Mouse (Mus musculus): ENCODE results near the gene Thrb. TPM values are rescaled to one million over a fixed set of nuclear protein-coding genes. Genes with fewer than 3 reads are reported as not detected.

The Thrb gene
- polyA plus RNA-seq, 1 experiment, result 0.13 TPM

- Histone ChIP-seq H3K9me3 (replicated peaks; ENCODE audit: control insufficient read depth, insufficient read depth, low read length, poor library complexity, severe bottlenecking) (no peaks in the 10 kb centered on the region), H3K9ac (ENCODE audit: low read depth, poor library complexity, severe bottlenecking) (no peak overlapping the region), H3K4me1 (ENCODE audit: control insufficient read depth, insufficient read depth, low read length) (no peaks in the 10 kb centered on the region), H3K27ac (ENCODE audit: insufficient read depth, low read length) (no peak overlapping the region), H3K27me3 (ENCODE audit: control insufficient read depth, insufficient read depth, low read length, poor library complexity, severe bottlenecking) (no peaks in the 10 kb centered on the region), H3K36me3 (ENCODE audit: control insufficient read depth, insufficient read depth, low read length, poor library complexity, severe bottlenecking) (no peaks in the 10 kb centered on the region), H3K4me3 (ENCODE audit: low read depth, low read length) (no peak overlapping the region)
- TF ChIP-seq EP300 (IDR thresholded peaks at IDR 0.05; ENCODE audit: insufficient read depth, low read depth, low read length) (no peak), CTCF (IDR thresholded peaks at IDR 0.05; ENCODE audit: low read depth, low read length) (no peak), POLR2A (IDR thresholded peaks at IDR 0.05; ENCODE audit: insufficient read depth, low read length) (no peak)
These were observed 107.9 kb downstream of the Thrb start for GRCm38 (mm10) chr14:17767987-17768386.

GRCm38 (mm10) chr14:17774404-17774803 is 114.3 kb downstream of the Thrb start:
- Histone ChIP-seq H3K9ac (ENCODE audit: low read depth, poor library complexity, severe bottlenecking) (no peak overlapping the region), H3K27ac (ENCODE audit: insufficient read depth, low read length) (no peak overlapping the region), H3K27me3 (ENCODE audit: control insufficient read depth, insufficient read depth, low read length, poor library complexity, severe bottlenecking) (no peaks in the 10 kb centered on the region), H3K9me3 (replicated peaks; ENCODE audit: control insufficient read depth, insufficient read depth, low read length, poor library complexity, severe bottlenecking) (no peaks in the 10 kb centered on the region), H3K4me1 (ENCODE audit: control insufficient read depth, insufficient read depth, low read length) (no peaks in the 10 kb centered on the region), H3K36me3 (ENCODE audit: control insufficient read depth, insufficient read depth, low read length, poor library complexity, severe bottlenecking) (no peaks in the 10 kb centered on the region), H3K4me3 (ENCODE audit: low read depth, low read length) (no peak overlapping the region)
- TF ChIP-seq CTCF (IDR thresholded peaks at IDR 0.05; ENCODE audit: low read depth, low read length), result no peak
- no peak for TF ChIP-seq EP300 (IDR thresholded peaks at IDR 0.05; ENCODE audit: insufficient read depth, low read depth, low read length)
- no peak for TF ChIP-seq POLR2A (IDR thresholded peaks at IDR 0.05; ENCODE audit: insufficient read depth, low read length)

- TF ChIP-seq POLR2A (IDR thresholded peaks at IDR 0.05; ENCODE audit: insufficient read depth, low read length) (no peak), EP300 (IDR thresholded peaks at IDR 0.05; ENCODE audit: insufficient read depth, low read depth, low read length) (no peak), CTCF (IDR thresholded peaks at IDR 0.05; ENCODE audit: low read depth, low read length) (no peak)
- no peaks in the 10 kb centered on the region for H3K36me3 ChIP-seq (ENCODE audit: control insufficient read depth, insufficient read depth, low read length, poor library complexity, severe bottlenecking)
- no peaks in the 10 kb centered on the region for H3K9me3 ChIP-seq (replicated peaks; ENCODE audit: control insufficient read depth, insufficient read depth, low read length, poor library complexity, severe bottlenecking)
- no peak overlapping the region for H3K9ac ChIP-seq (ENCODE audit: low read depth, poor library complexity, severe bottlenecking)
- H3K4me3 ChIP-seq (ENCODE audit: low read depth, low read length), result no peak overlapping the region
- no peak overlapping the region for H3K27ac ChIP-seq (ENCODE audit: insufficient read depth, low read length)
- no peaks in the 10 kb centered on the region for H3K27me3 ChIP-seq (ENCODE audit: control insufficient read depth, insufficient read depth, low read length, poor library complexity, severe bottlenecking)
- no peaks in the 10 kb centered on the region for H3K4me1 ChIP-seq (ENCODE audit: control insufficient read depth, insufficient read depth, low read length)
These were observed 121.9 kb downstream of the Thrb start for GRCm38 (mm10) chr14:17781921-17782320.

- TF ChIP-seq EP300 (IDR thresholded peaks at IDR 0.05; ENCODE audit: insufficient read depth, low read depth, low read length) (no peak), POLR2A (IDR thresholded peaks at IDR 0.05; ENCODE audit: insufficient read depth, low read length) (no peak), CTCF (IDR thresholded peaks at IDR 0.05; ENCODE audit: low read depth, low read length) (no peak)
- Histone ChIP-seq H3K36me3 (ENCODE audit: control insufficient read depth, insufficient read depth, low read length, poor library complexity, severe bottlenecking) (no peaks in the 10 kb centered on the region), H3K27me3 (ENCODE audit: control insufficient read depth, insufficient read depth, low read length, poor library complexity, severe bottlenecking) (no peaks in the 10 kb centered on the region), H3K27ac (ENCODE audit: insufficient read depth, low read length) (no peak overlapping the region), H3K9ac (ENCODE audit: low read depth, poor library complexity, severe bottlenecking) (no peak overlapping the region), H3K9me3 (replicated peaks; ENCODE audit: control insufficient read depth, insufficient read depth, low read length, poor library complexity, severe bottlenecking) (no peaks in the 10 kb centered on the region), H3K4me3 (ENCODE audit: low read depth, low read length) (no peak overlapping the region), H3K4me1 (ENCODE audit: control insufficient read depth, insufficient read depth, low read length) (no peaks in the 10 kb centered on the region)
These were observed 124.2 kb downstream of the Thrb start for GRCm38 (mm10) chr14:17784207-17784806.

DNA sequence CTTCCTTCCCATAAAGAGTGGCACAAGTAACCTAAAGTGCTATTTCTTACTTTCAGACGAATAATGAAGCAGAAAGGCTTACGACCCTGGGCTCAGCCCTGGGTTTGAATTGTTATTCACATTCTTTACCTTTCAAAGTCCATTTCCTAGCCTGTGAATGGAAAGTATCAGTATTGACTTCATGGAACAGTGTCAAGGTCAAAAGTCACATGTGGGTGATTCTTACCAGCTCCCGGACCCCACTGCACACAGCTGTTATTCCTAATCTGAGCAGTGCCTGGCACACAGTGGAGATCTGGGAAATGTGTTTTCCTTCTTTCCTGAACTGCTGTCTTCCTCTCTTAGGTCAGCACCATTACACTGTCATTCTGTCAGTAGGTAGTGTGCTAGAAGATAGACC is 125.3 kb downstream of the Thrb start:
- H3K36me3 ChIP-seq (ENCODE audit: control insufficient read depth, insufficient read depth, low read length, poor library complexity, severe bottlenecking), result no peaks in the 10 kb centered on the region
- H3K9ac ChIP-seq (ENCODE audit: low read depth, poor library complexity, severe bottlenecking), result no peak overlapping the region
- H3K4me1 ChIP-seq (ENCODE audit: control insufficient read depth, insufficient read depth, low read length), result no peaks in the 10 kb centered on the region
- no peaks in the 10 kb centered on the region for H3K9me3 ChIP-seq (replicated peaks; ENCODE audit: control insufficient read depth, insufficient read depth, low read length, poor library complexity, severe bottlenecking)
- H3K27me3 ChIP-seq (ENCODE audit: control insufficient read depth, insufficient read depth, low read length, poor library complexity, severe bottlenecking), result no peaks in the 10 kb centered on the region
- no peak overlapping the region for H3K4me3 ChIP-seq (ENCODE audit: low read depth, low read length)
- no peak for TF ChIP-seq EP300 (IDR thresholded peaks at IDR 0.05; ENCODE audit: insufficient read depth, low read depth, low read length)
- no peak for TF ChIP-seq CTCF (IDR thresholded peaks at IDR 0.05; ENCODE audit: low read depth, low read length)
- H3K27ac ChIP-seq (ENCODE audit: insufficient read depth, low read length), result no peak overlapping the region

- no peak overlapping the region for H3K9ac ChIP-seq (ENCODE audit: low read depth, poor library complexity, severe bottlenecking)
- no peaks in the 10 kb centered on the region for H3K9me3 ChIP-seq (replicated peaks; ENCODE audit: control insufficient read depth, insufficient read depth, low read length, poor library complexity, severe bottlenecking)
- H3K36me3 ChIP-seq (ENCODE audit: control insufficient read depth, insufficient read depth, low read length, poor library complexity, severe bottlenecking), result no peaks in the 10 kb centered on the region
- no peak overlapping the region for H3K4me3 ChIP-seq (ENCODE audit: low read depth, low read length)
- TF ChIP-seq EP300 (IDR thresholded peaks at IDR 0.05; ENCODE audit: insufficient read depth, low read depth, low read length) (no peak), POLR2A (IDR thresholded peaks at IDR 0.05; ENCODE audit: insufficient read depth, low read length) (no peak), CTCF (IDR thresholded peaks at IDR 0.05; ENCODE audit: low read depth, low read length) (no peak)
- no peaks in the 10 kb centered on the region for H3K4me1 ChIP-seq (ENCODE audit: control insufficient read depth, insufficient read depth, low read length)
- no peaks in the 10 kb centered on the region for H3K27me3 ChIP-seq (ENCODE audit: control insufficient read depth, insufficient read depth, low read length, poor library complexity, severe bottlenecking)
- no peak overlapping the region for H3K27ac ChIP-seq (ENCODE audit: insufficient read depth, low read length)
These were observed 126.2 kb downstream of the Thrb start for GRCm38 (mm10) chr14:17786249-17786648.
